Mouse (Mus musculus): Measurements from ENCODE around the gene Zfyve16. TPM values are rescaled to one million over a fixed set of nuclear protein-coding genes. Genes with fewer than 3 reads are reported as not detected.

The Zfyve16 gene
- polyA plus RNA-seq (2015; fragmentation: Nextera tagmentation; extraction: Ambion mirVana): 8.7 and 10.2 TPM in 2 replicates

GRCm38 (mm10) chr13:92530721-92531211, at the start of gene Zfyve16:
Zfyve16 (minus strand) TSS chr13:92530868.
- H3K36me3 ChIP-seq: no peaks in the 10 kb centered on the region
- H3K9me3 ChIP-seq: no peaks in the 10 kb centered on the region
- H3K27ac ChIP-seq (replicated peaks): peak within 1 kb of the TSS; percentile 97
- H3K27me3 ChIP-seq: no peaks in the 10 kb centered on the region
- under 1% methylated on average over 46 of the region's 46 CpGs for WGBS
- peak within 1 kb of the TSS; percentile 82 for H3K4me3 ChIP-seq
- ATAC-seq (ENCODE audit: low read depth): peak; percentile 99
- H3K9ac ChIP-seq: peak within 1 kb of the TSS; percentile 89
- H3K4me1 ChIP-seq (replicated peaks): peaks cover 16% of the 10 kb centered on the region
- H3K4me2 ChIP-seq: peak within 1 kb of the TSS; percentile 63

GRCm38 (mm10) chr13:92578210-92578609, 47.5 kb upstream of the Zfyve16 start:
- no peak overlapping the region for H3K9ac ChIP-seq
- no peak overlapping the region for H3K4me2 ChIP-seq
- H3K27ac ChIP-seq (replicated peaks): no peak overlapping the region
- WGBS: 78% methylated on average over 4 of the region's 4 CpGs
- H3K27me3 ChIP-seq: no peaks in the 10 kb centered on the region
- no peak overlapping the region for H3K4me3 ChIP-seq
- H3K9me3 ChIP-seq: no peaks in the 10 kb centered on the region
- H3K4me1 ChIP-seq (replicated peaks): no peaks in the 10 kb centered on the region
- ATAC-seq (ENCODE audit: low read depth): no peak
- no peaks in the 10 kb centered on the region for H3K36me3 ChIP-seq

- Histone ChIP-seq H3K4me1 (replicated peaks) (no peaks in the 10 kb centered on the region), H3K36me3 (no peaks in the 10 kb centered on the region), H3K4me3 (no peak overlapping the region), H3K27ac (replicated peaks) (no peak overlapping the region), H3K9ac (no peak overlapping the region), H3K9me3 (no peaks in the 10 kb centered on the region), H3K27me3 (no peaks in the 10 kb centered on the region), H3K4me2 (no peak overlapping the region)
- 52% methylated on average over 6 of the region's 6 CpGs for WGBS
- ATAC-seq (ENCODE audit: low read depth): no peak
These were observed 46.0 kb upstream of the Zfyve16 start for GRCm38 (mm10) chr13:92576688-92577087.

- no peaks in the 10 kb centered on the region for H3K9me3 ChIP-seq
- no peak within 1 kb of the TSS for H3K4me3 ChIP-seq
- no peak for ATAC-seq (ENCODE audit: low read depth)
- H3K27me3 ChIP-seq: no peaks in the 10 kb centered on the region
- no peaks in the 10 kb centered on the region for H3K36me3 ChIP-seq
- no peak within 1 kb of the TSS for H3K27ac ChIP-seq (replicated peaks)
- H3K9ac ChIP-seq: no peak within 1 kb of the TSS
- no peak within 1 kb of the TSS for H3K4me2 ChIP-seq
- H3K4me1 ChIP-seq (replicated peaks): no peaks in the 10 kb centered on the region
These were observed 45.4 kb upstream of the Zfyve16 start, which contains the start of gene Spz1 for GRCm38 (mm10) chr13:92576072-92576471. Spz1 (minus strand) TSS chr13:92576172.

DNA sequence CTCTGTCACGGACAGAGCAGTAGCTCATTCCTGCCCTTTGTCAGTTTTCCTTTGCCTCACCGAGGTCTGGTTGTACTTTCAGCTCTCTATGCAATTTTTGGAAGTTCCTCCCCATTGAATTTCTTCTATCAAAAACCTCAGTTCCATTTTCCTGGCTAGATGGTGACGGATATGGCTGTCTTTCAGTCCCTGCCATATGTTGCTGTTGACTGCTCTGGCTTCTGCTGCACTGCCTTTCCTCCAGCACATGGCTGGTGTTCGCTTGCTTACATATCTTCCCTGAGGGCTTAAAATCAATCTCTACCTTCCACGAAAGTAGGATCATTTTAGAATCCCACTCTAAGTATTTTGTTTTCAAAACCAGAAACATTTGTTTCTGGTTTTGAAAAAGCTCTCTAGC, 28.8 kb upstream of the Zfyve16 start:
- ATAC-seq (ENCODE audit: low read depth): no peak
- H3K4me2 ChIP-seq: no peak overlapping the region
- 69% methylated on average over 5 of the region's 5 CpGs for WGBS
- no peaks in the 10 kb centered on the region for H3K27me3 ChIP-seq
- H3K4me3 ChIP-seq: no peak overlapping the region
- no peak overlapping the region for H3K27ac ChIP-seq (replicated peaks)
- no peak overlapping the region for H3K9ac ChIP-seq
- peaks cover 9% of the 10 kb centered on the region for H3K4me1 ChIP-seq (replicated peaks)
- H3K36me3 ChIP-seq: no peaks in the 10 kb centered on the region
- no peaks in the 10 kb centered on the region for H3K9me3 ChIP-seq

GRCm38 (mm10) chr13:92557229-92557628, 26.6 kb upstream of the Zfyve16 start:
- no peak overlapping the region for H3K27ac ChIP-seq (replicated peaks)
- WGBS: 53% methylated on average over 2 of the region's 2 CpGs
- no peak overlapping the region for H3K4me2 ChIP-seq
- H3K9me3 ChIP-seq: no peaks in the 10 kb centered on the region
- ATAC-seq (ENCODE audit: low read depth): no peak
- H3K4me1 ChIP-seq (replicated peaks): peaks cover 9% of the 10 kb centered on the region
- no peak overlapping the region for H3K9ac ChIP-seq
- H3K36me3 ChIP-seq: no peaks in the 10 kb centered on the region
- H3K27me3 ChIP-seq: no peaks in the 10 kb centered on the region
- H3K4me3 ChIP-seq: no peak overlapping the region

- no peak overlapping the region for H3K27ac ChIP-seq (replicated peaks)
- no peak overlapping the region for H3K4me2 ChIP-seq
- no peaks in the 10 kb centered on the region for H3K36me3 ChIP-seq
- H3K4me1 ChIP-seq (replicated peaks): peaks cover 9% of the 10 kb centered on the region
- H3K9me3 ChIP-seq: no peaks in the 10 kb centered on the region
- WGBS: 12% methylated on average over 8 of the region's 8 CpGs
- H3K27me3 ChIP-seq: no peaks in the 10 kb centered on the region
- H3K4me3 ChIP-seq: no peak overlapping the region
- H3K9ac ChIP-seq: no peak overlapping the region
- no peak for ATAC-seq (ENCODE audit: low read depth)
These were observed 25.9 kb upstream of the Zfyve16 start for GRCm38 (mm10) chr13:92556458-92557126.

DNA sequence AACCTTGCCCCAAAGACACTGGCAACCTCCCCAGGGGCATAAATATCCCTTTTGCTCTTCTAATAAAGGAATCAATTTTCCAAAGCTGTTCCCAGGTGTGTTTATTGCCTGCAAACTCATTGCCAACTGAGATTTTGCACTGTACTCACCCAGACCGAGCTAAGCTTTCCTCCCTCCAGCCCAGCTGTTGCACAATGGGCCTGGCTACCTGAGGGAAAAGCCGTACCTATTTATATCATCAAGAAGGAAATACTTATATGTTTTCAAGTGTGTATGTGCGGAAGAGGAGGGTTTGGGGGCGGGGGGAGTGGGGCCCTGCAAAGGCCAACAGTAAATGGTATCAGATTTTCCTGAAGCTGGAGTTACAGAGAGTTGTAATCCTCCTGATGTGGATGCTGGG, 16.4 kb upstream of the Zfyve16 start:
- H3K9me3 ChIP-seq: peaks cover 18% of the 10 kb centered on the region
- H3K4me1 ChIP-seq (replicated peaks): no peaks in the 10 kb centered on the region
- no peaks in the 10 kb centered on the region for H3K36me3 ChIP-seq
- no peak overlapping the region for H3K4me3 ChIP-seq
- ATAC-seq (ENCODE audit: low read depth): no peak
- 87% methylated on average over 4 of the region's 4 CpGs for WGBS
- H3K9ac ChIP-seq: no peak overlapping the region
- H3K4me2 ChIP-seq: no peak overlapping the region
- H3K27ac ChIP-seq (replicated peaks): no peak overlapping the region
- no peaks in the 10 kb centered on the region for H3K27me3 ChIP-seq

DNA sequence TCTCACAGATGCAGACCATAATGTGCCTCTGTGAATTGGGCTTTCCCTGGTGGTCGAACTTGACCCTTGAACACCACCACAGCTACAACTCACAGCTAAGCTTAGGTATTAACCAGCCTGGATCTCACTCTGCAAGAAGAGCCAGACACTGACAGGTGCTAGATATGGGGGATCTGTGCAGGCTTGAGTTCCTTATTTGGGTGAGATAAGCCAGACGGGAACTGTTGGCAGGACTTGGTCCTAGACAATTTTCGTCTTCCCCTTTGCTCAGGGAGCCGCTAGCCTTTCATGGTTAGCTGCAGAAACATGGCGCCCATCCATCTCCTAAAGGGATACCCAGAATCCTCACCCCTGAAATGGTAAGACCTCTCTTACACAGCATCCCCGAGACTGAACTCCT, 10.3 kb upstream of the Zfyve16 start:
- WGBS: 93% methylated on average over 6 of the region's 6 CpGs
- H3K4me3 ChIP-seq: no peak overlapping the region
- no peaks in the 10 kb centered on the region for H3K27me3 ChIP-seq
- H3K27ac ChIP-seq (replicated peaks): no peak overlapping the region
- no peaks in the 10 kb centered on the region for H3K4me1 ChIP-seq (replicated peaks)
- no peaks in the 10 kb centered on the region for H3K9me3 ChIP-seq
- H3K36me3 ChIP-seq: no peaks in the 10 kb centered on the region
- no peak overlapping the region for H3K4me2 ChIP-seq
- H3K9ac ChIP-seq: no peak overlapping the region
- no peak for ATAC-seq (ENCODE audit: low read depth)

DNA sequence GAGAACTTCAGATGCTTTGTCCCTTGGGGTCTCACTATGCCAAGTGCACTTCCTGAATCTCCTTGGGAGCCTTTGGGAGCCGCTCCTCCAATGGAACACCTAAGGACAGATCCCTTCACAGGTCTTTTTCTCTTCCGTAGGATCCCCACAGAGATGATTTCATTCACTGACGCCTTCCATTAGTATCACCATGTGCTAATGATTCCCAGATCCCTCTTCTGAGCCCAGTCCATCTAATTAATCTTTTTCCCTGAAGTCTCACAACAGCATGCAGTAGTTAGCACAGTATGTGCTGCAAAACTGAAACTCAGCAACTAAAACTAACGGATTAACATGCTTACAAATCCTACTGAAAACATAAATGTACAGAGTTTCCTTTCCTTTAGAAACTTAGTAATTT, 8.5 kb upstream of the Zfyve16 start:
- Histone ChIP-seq H3K27me3 (no peaks in the 10 kb centered on the region), H3K4me2 (no peak overlapping the region), H3K4me3 (no peak overlapping the region), H3K27ac (replicated peaks) (no peak overlapping the region), H3K9me3 (no peaks in the 10 kb centered on the region), H3K9ac (no peak overlapping the region), H3K4me1 (replicated peaks) (no peaks in the 10 kb centered on the region), H3K36me3 (no peaks in the 10 kb centered on the region)
- no peak for ATAC-seq (ENCODE audit: low read depth)
- WGBS: 41% methylated on average over 4 of the region's 4 CpGs

GRCm38 (mm10) chr13:92533801-92534200, 3.1 kb upstream of the Zfyve16 start:
- no peak overlapping the region for H3K4me3 ChIP-seq
- whole genome bisulfite sequencing: 59% methylated on average over 2 of the region's 2 CpGs
- ATAC-seq (ENCODE audit: low read depth): no peak

DNA sequence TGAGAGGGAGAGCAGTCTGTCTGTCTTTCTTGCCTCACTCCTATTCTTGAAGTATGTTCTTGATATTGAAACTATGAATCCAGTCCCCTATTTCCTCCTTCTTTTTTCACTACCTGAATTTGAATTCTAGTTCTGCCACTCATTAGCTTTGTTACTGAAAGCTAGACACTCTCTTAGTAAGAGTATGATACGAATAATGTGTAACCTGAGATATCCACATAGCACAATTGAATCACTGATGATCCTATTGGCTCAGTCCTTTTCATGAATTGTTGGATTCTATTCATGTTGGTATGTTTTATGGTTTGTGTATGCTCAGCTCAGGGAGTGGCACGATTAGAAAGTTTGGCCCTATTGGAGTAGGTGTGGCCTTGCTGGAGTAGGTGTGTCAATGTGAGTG, 1.5 kb upstream of the Zfyve16 start:
- Histone ChIP-seq H3K27ac (replicated peaks) (no peak overlapping the region), H3K4me1 (replicated peaks) (peaks cover 16% of the 10 kb centered on the region), H3K4me2 (no peak overlapping the region), H3K9me3 (no peaks in the 10 kb centered on the region), H3K36me3 (no peaks in the 10 kb centered on the region), H3K9ac (no peak overlapping the region), H3K4me3 (no peak overlapping the region), H3K27me3 (no peaks in the 10 kb centered on the region)
- WGBS: 78% methylated on average over 2 of the region's 2 CpGs
- no peak for ATAC-seq (ENCODE audit: low read depth)

More at GRCm38 (mm10) chr13:92533801-92534200, 3.1 kb upstream of the Zfyve16 start:
- no peaks in the 10 kb centered on the region for H3K9me3 ChIP-seq
- H3K9ac ChIP-seq: no peak overlapping the region
- no peak overlapping the region for H3K4me2 ChIP-seq
- no peaks in the 10 kb centered on the region for H3K36me3 ChIP-seq
- no peak overlapping the region for H3K27ac ChIP-seq (replicated peaks)
- H3K4me1 ChIP-seq (replicated peaks): peaks cover 14% of the 10 kb centered on the region
- no peaks in the 10 kb centered on the region for H3K27me3 ChIP-seq

GRCm38 (mm10) chr13:92531237-92531636, 569 bp upstream of the Zfyve16 start:
- H3K9ac ChIP-seq: peak overlapping the region; percentile 89
- no peak for ATAC-seq (ENCODE audit: low read depth)
- H3K9me3 ChIP-seq: no peaks in the 10 kb centered on the region
- no peaks in the 10 kb centered on the region for H3K36me3 ChIP-seq
- H3K27me3 ChIP-seq: no peaks in the 10 kb centered on the region
- H3K4me3 ChIP-seq: peak overlapping the region; percentile 82
- H3K27ac ChIP-seq (replicated peaks): peak overlapping the region; percentile 97
- H3K4me1 ChIP-seq (replicated peaks): peaks cover 16% of the 10 kb centered on the region
- 6% methylated on average over 15 of the region's 15 CpGs for WGBS
- H3K4me2 ChIP-seq: peak overlapping the region; percentile 63

Measured in neural tube, embryonic 13.5 days (tissue).